Mouse (Mus musculus): Measurements from ENCODE around the gene Klk1b9. TPM values are rescaled to one million over a fixed set of nuclear protein-coding genes. Genes with fewer than 3 reads are reported as not detected.

The Klk1b9 gene
- total RNA-seq, 2 experiments from 2014 or later = not detected

Other genes starting within 250 kb of the Klk1b9 start
- gene Klk12, start 207.2 kb upstream of the Klk1b9 start, total RNA-seq (2021) = not detected
- under 1 TPM in 1 of 2 experiments, not detected in 1; 0.30 TPM for gene Klk11, start 201.5 kb upstream of the Klk1b9 start, total RNA-seq (2021)
- gene Klk10, start 195.0 kb upstream of the Klk1b9 start, total RNA-seq (2021) = under 1 TPM; 0.20 to 0.49 TPM
- not detected for gene Klk9, start 184.2 kb upstream of the Klk1b9 start, total RNA-seq (2021)
- 10 to 100 TPM in 1 of 2 experiments, 1 to 10 TPM in 1; 8.9 to 10.2 TPM for gene Klk8, start 178.5 kb upstream of the Klk1b9 start, total RNA-seq (2021)
- not detected for gene Klk7, start 164.8 kb upstream of the Klk1b9 start, total RNA-seq (2021)
- gene Klk6, start 151.6 kb upstream of the Klk1b9 start, total RNA-seq (2021) = not detected
- not detected for gene Klk5, start 134.1 kb upstream of the Klk1b9 start, total RNA-seq (2021)
- gene Klk4, start 94.9 kb upstream of the Klk1b9 start, total RNA-seq (2021) = not detected
- not detected for gene Klk15, start 42.3 kb upstream of the Klk1b9 start, total RNA-seq (2021)
- gene Klk1b8, start 25.4 kb upstream of the Klk1b9 start, total RNA-seq (2021) = not detected
- not detected for gene Klk1b1, start 9.3 kb upstream of the Klk1b9 start, total RNA-seq (2021)
- gene Klk1b11, start 19.8 kb downstream of the Klk1b9 start, total RNA-seq (2021) = not detected
- 1 to 10 TPM; 2.8 to 4.1 TPM for gene Klk1b26, start 36.1 kb downstream of the Klk1b9 start, total RNA-seq (2021)
- gene Klk1b27, start 76.2 kb downstream of the Klk1b9 start, total RNA-seq (2021) = not detected
- gene Klk1b21, start 126.3 kb downstream of the Klk1b9 start, total RNA-seq (2021) = not detected
- not detected for gene Klk1b22, start 136.6 kb downstream of the Klk1b9 start, total RNA-seq (2021)
- not detected for gene Klk1b16, start 160.7 kb downstream of the Klk1b9 start, total RNA-seq (2021)
- gene Klk1b24, start 212.2 kb downstream of the Klk1b9 start, total RNA-seq (2021) = not detected
- gene Klk1b3, start 222.1 kb downstream of the Klk1b9 start, total RNA-seq (2021) = not detected
- not detected for gene Klk1b4, start 231.4 kb downstream of the Klk1b9 start, total RNA-seq (2021)
- not detected for gene Klk1b5, start 239.9 kb downstream of the Klk1b9 start, total RNA-seq (2021)
- under 1 TPM in 1 of 2 experiments, not detected in 1; 0.60 TPM for gene Klk1, start 249.3 kb downstream of the Klk1b9 start, total RNA-seq (2021)